Mouse (Mus musculus): Measurements from ENCODE around the gene Dkkl1. TPM values are rescaled to one million over a fixed set of nuclear protein-coding genes. Genes with fewer than 3 reads are reported as not detected.

Dkkl1 gene
- polyA plus RNA-seq, 1 experiment from 2014 or later = 2.2 TPM

DNA sequence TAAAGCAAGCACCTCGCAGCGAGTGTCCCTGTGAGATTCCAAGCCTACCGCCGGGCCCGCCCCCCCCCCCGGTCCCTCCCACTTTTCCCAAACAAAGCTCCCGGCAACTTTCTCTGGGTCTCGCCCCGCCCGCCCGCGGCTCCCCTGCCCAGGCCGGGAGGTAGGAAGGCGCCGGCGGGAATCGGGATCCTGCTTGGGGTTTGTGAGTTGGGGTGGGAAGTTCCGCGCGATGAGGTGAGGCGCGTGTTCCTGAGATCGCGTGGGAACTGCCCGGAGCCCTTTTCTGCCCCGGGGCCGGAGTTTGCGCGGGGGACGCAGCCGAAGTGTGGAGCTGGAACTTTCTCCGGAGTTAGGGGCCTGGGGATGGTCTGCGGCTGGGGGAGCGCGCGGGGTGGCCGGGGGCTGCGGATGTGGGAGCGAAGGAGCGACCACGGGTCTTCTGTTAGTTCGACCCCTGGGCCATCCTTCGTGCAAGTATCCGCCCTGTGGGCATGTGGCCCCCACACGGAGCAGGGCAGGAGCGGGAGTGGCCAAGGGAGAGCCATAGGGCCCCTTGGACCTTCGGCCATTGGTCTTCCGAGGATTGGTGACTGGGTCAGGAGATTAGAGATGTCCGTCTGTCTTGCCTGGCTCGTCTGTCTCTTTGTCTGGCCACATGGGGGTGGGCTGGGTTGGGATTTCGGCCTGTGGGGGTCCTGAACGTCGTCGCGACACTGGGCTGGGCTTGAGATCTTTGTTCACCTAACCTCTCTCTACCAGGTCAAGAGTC is 3.9 kb upstream of the Dkkl1 start, which contains the start of gene Tead2:
Tead2 (plus strand) TSS at position 81 of the 769 bp plus-strand sequence.
- H3K4me2 ChIP-seq (ENCODE audit: low read length) = peak within 1 kb of the TSS; percentile 85
- H3K4me3 ChIP-seq (replicated peaks; ENCODE audit: low read length) = peak within 1 kb of the TSS; percentile 56
- H3K27me3 ChIP-seq (replicated peaks; ENCODE audit: control insufficient read depth, insufficient read depth, low read length) = peaks cover 13% of the 10 kb centered on the region
- H3K9ac ChIP-seq (replicated peaks; ENCODE audit: low read depth, low read length) = peak within 1 kb of the TSS; percentile 81
- H3K9me3 ChIP-seq (ENCODE audit: control insufficient read depth, low read length) = no peaks in the 10 kb centered on the region; the same call in 1 of the 2 replicates
- WGBS = under 1% methylated on average over 54 of the region's 55 CpGs
- H3K36me3 ChIP-seq (ENCODE audit: control insufficient read depth, insufficient read depth) = peaks cover 2% of the 10 kb centered on the region; the same call in 1 of the 2 replicates
- H3K27ac ChIP-seq (ENCODE audit: low read length) = peak within 1 kb of the TSS; percentile 60
- H3K4me1 ChIP-seq (replicated peaks; ENCODE audit: control insufficient read depth, insufficient read depth, low read length) = peaks cover 32% of the 10 kb centered on the region
- ATAC-seq = peak; percentile 57

DNA sequence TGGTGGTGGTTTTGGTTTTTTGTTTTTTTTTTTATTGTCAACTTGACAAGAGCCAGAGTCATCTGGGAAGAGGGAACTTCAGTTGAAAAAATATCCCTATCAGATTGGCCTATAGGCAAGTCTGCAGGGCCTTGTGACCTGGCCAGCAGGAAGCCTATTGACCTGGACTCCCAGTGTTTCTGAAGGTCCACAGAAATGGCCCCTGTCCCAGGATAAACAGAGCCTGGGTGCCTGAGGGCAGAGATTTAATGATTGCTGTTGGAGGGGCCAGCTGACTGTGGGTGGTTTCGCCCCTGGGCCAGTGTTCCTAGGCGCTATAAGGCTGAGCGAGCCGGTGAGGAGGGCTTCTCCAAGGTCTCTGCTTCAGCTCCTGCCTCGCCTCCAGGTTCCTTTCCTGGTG is 1.8 kb upstream of the Dkkl1 start:
- H3K4me1 ChIP-seq (replicated peaks; ENCODE audit: control insufficient read depth, insufficient read depth, low read length) = peaks cover 32% of the 10 kb centered on the region
- ATAC-seq = no peak
- no peak overlapping the region for H3K4me3 ChIP-seq (replicated peaks; ENCODE audit: low read length)
- peaks cover 15% of the 10 kb centered on the region for H3K27me3 ChIP-seq (replicated peaks; ENCODE audit: control insufficient read depth, insufficient read depth, low read length)
- no peaks in the 10 kb centered on the region for H3K36me3 ChIP-seq (ENCODE audit: control insufficient read depth, insufficient read depth)
- WGBS = 61% methylated on average over 5 of the region's 5 CpGs
- no peak overlapping the region for H3K27ac ChIP-seq (ENCODE audit: low read length)
- no peak overlapping the region for H3K9ac ChIP-seq (replicated peaks; ENCODE audit: low read depth, low read length)
- no peak overlapping the region for H3K4me2 ChIP-seq (ENCODE audit: low read length)
- no peaks in the 10 kb centered on the region; the same call in 1 of the 2 replicates for H3K9me3 ChIP-seq (ENCODE audit: control insufficient read depth, low read length)

DNA sequence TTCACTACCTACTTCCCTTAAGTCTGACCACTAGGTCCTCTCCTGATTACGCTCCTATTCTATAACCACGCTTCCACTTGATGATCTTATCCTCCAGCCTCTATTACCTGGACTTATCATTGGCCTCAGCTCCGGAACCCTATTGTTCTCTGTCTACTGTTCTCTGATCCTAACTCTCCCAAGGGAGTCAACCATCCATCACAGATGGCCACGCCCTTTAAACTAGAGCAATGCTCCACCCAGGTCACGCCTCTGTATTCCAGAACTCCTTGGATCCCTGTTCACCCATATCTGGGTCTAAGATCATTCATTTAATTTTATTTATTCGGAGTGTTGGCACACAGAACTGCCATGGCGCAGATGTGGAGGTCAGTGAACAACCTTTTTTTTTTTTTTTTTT is 409 bp upstream of the Dkkl1 start:
- no peak overlapping the region for H3K27ac ChIP-seq (ENCODE audit: low read length)
- no peaks in the 10 kb centered on the region; the same call in 1 of the 2 replicates for H3K9me3 ChIP-seq (ENCODE audit: control insufficient read depth, low read length)
- 80% methylated on average over 7 of the region's 7 CpGs for WGBS
- no peak overlapping the region for H3K4me2 ChIP-seq (ENCODE audit: low read length)
- ATAC-seq = no peak
- H3K4me3 ChIP-seq (replicated peaks; ENCODE audit: low read length) = no peak overlapping the region
- H3K27me3 ChIP-seq (replicated peaks; ENCODE audit: control insufficient read depth, insufficient read depth, low read length) = peaks cover 15% of the 10 kb centered on the region
- H3K36me3 ChIP-seq (ENCODE audit: control insufficient read depth, insufficient read depth) = no peaks in the 10 kb centered on the region
- peaks cover 26% of the 10 kb centered on the region for H3K4me1 ChIP-seq (replicated peaks; ENCODE audit: control insufficient read depth, insufficient read depth, low read length)
- H3K9ac ChIP-seq (replicated peaks; ENCODE audit: low read depth, low read length) = no peak overlapping the region

DNA sequence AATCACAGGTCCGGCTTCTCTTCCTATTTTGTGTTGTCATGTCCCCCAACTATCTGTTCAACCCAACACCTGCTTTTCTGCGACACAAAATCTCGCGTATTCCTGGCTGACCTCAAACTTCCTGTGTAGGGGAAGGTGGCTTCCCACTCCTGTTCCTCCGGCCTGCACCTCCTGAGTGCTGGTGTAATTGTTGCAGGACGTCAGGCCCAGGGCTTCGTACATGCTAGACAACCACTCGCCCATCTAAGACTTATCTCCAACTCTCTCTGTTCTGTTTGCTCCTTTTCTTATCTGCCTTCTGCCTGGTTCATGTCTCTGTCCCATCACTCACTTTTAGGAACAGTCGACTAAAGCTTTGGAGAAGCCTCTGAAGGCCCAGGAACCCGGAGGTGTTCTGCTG is 877 bp downstream of the Dkkl1 start:
- no peak overlapping the region for H3K4me3 ChIP-seq (replicated peaks; ENCODE audit: low read length)
- H3K9ac ChIP-seq (replicated peaks; ENCODE audit: low read depth, low read length) = no peak overlapping the region

DNA sequence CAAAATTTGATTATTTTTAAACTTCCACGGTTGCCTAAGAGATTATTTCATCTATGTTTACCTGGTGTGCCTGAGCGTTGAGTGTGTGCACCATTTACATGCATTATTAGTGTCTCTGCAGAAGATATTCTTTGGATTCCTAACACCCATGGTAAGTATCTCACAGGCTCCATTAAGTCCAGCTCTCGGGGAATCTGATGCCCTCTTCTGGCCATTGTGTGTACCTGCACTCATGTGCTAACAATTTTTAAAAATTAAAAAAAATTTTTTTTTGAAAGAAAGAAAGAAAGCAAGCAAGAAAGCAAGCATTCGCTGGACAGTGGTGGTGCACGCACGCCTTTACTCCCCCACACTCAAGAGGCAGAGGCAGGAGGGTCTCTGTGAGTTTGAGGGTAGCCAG is 3.7 kb downstream of the Dkkl1 start:
- peaks cover 15% of the 10 kb centered on the region for H3K27me3 ChIP-seq (replicated peaks; ENCODE audit: control insufficient read depth, insufficient read depth, low read length)
- no peak overlapping the region for H3K4me3 ChIP-seq (replicated peaks; ENCODE audit: low read length)
- H3K9ac ChIP-seq (replicated peaks; ENCODE audit: low read depth, low read length) = no peak overlapping the region
- H3K9me3 ChIP-seq (ENCODE audit: control insufficient read depth, low read length) = no peaks in the 10 kb centered on the region; the same call in 1 of the 2 replicates
- ATAC-seq = no peak
- no peak overlapping the region for H3K27ac ChIP-seq (ENCODE audit: low read length)
- peaks cover 7% of the 10 kb centered on the region; the same call in 1 of the 2 replicates for H3K4me1 ChIP-seq (replicated peaks; ENCODE audit: control insufficient read depth, insufficient read depth, low read length)
- H3K36me3 ChIP-seq (ENCODE audit: control insufficient read depth, insufficient read depth) = no peaks in the 10 kb centered on the region
- no peak overlapping the region for H3K4me2 ChIP-seq (ENCODE audit: low read length)
- WGBS = 82% methylated on average over 6 of the region's 6 CpGs

More for the DNA sequence above, 877 bp downstream of the Dkkl1 start:
- no peak for ATAC-seq
- peaks cover 14% of the 10 kb centered on the region for H3K4me1 ChIP-seq (replicated peaks; ENCODE audit: control insufficient read depth, insufficient read depth, low read length)
- WGBS = 80% methylated on average over 10 of the region's 10 CpGs
- H3K9me3 ChIP-seq (ENCODE audit: control insufficient read depth, low read length) = no peaks in the 10 kb centered on the region; the same call in 1 of the 2 replicates
- H3K27me3 ChIP-seq (replicated peaks; ENCODE audit: control insufficient read depth, insufficient read depth, low read length) = peaks cover 15% of the 10 kb centered on the region
- H3K4me2 ChIP-seq (ENCODE audit: low read length) = no peak overlapping the region
- H3K36me3 ChIP-seq (ENCODE audit: control insufficient read depth, insufficient read depth) = no peaks in the 10 kb centered on the region
- H3K27ac ChIP-seq (ENCODE audit: low read length) = no peak overlapping the region

DNA sequence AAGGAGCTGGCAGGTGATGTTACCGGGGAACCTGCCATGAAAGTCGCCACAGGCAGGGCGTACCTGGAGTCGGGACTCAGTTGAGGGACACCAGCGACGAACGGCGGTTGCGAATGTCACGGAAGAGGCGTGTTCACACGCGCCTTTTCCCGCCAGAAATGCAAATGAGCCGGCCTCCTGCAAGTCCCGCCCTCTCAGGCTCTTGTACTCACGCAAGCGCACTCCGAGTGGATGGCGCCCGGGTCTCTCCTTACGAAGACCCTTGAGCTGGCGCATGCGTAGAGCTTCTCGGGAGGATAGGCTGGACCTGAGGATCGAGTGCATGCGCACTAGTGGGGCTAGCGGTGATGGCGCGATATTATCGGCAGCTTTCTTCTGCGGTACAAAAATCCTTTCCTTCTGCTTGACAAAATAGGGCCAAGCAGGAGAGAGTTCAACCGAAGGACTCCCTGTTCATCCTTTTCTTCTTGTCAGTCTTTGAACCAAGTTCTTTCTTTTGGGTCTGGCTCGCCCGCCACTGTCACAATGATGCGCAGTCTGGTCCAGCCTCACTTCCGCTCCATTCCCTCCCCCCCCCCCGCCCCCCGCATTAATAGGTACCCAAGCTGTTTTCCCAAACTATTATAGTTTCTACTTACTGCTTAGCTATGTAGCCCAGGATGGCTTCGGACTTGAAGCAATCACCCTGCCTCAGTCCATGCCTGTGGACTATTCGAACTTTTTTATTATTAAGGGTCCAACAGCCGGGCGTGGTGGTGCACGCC is 7.4 kb downstream of the Dkkl1 start, which contains the start of gene Ccdc155:
Ccdc155 (minus strand) TSS at position 513 of the 764 bp plus-strand sequence.
- Histone ChIP-seq H3K27ac (ENCODE audit: low read length) (peak within 1 kb of the TSS; percentile 75), H3K4me3 (replicated peaks; ENCODE audit: low read length) (peak within 1 kb of the TSS; percentile 55), H3K36me3 (ENCODE audit: control insufficient read depth, insufficient read depth) (no peaks in the 10 kb centered on the region), H3K9me3 (ENCODE audit: control insufficient read depth, low read length) (no peaks in the 10 kb centered on the region), H3K4me1 (replicated peaks; ENCODE audit: control insufficient read depth, insufficient read depth, low read length) (peaks cover 4% of the 10 kb centered on the region; the same call in 1 of the 2 replicates), H3K9ac (replicated peaks; ENCODE audit: low read depth, low read length) (peak within 1 kb of the TSS; percentile 54), H3K4me2 (ENCODE audit: low read length) (peak within 1 kb of the TSS; percentile 67), H3K27me3 (replicated peaks; ENCODE audit: control insufficient read depth, insufficient read depth, low read length) (no peaks in the 10 kb centered on the region)
- ATAC-seq = peak; percentile 100
- 8% methylated on average over 43 of the region's 44 CpGs for WGBS

DNA sequence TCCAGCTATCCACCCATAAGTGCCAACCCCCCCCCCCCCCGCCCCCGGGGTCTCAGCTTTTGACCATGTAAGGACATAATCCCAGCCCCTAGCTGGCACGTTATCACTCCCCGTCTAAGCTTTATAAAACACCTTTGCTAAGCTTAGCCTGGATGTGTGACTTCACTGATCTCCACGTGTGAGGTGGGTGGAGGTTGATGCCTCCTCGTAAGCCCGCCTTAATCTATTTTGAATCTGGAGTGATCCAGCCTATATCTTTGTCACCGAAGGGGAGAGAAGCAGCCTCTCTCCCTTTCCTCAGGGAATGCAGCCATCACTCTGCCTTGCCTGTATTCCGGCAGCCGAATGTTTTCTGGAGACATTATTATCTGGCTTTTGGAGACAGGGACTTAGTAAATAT is 9.3 kb downstream of the Dkkl1 start:
- no peaks in the 10 kb centered on the region for H3K9me3 ChIP-seq (ENCODE audit: control insufficient read depth, low read length)
- no peaks in the 10 kb centered on the region for H3K36me3 ChIP-seq (ENCODE audit: control insufficient read depth, insufficient read depth)
- no peak overlapping the region for H3K27ac ChIP-seq (ENCODE audit: low read length)
- H3K4me3 ChIP-seq (replicated peaks; ENCODE audit: low read length) = no peak overlapping the region
- H3K27me3 ChIP-seq (replicated peaks; ENCODE audit: control insufficient read depth, insufficient read depth, low read length) = no peaks in the 10 kb centered on the region
- no peak overlapping the region for H3K9ac ChIP-seq (replicated peaks; ENCODE audit: low read depth, low read length)
- peaks cover 9% of the 10 kb centered on the region for H3K4me1 ChIP-seq (replicated peaks; ENCODE audit: control insufficient read depth, insufficient read depth, low read length)
- no peak overlapping the region for H3K4me2 ChIP-seq (ENCODE audit: low read length)
- WGBS = 63% methylated on average over 10 of the region's 10 CpGs
- ATAC-seq = no peak

DNA sequence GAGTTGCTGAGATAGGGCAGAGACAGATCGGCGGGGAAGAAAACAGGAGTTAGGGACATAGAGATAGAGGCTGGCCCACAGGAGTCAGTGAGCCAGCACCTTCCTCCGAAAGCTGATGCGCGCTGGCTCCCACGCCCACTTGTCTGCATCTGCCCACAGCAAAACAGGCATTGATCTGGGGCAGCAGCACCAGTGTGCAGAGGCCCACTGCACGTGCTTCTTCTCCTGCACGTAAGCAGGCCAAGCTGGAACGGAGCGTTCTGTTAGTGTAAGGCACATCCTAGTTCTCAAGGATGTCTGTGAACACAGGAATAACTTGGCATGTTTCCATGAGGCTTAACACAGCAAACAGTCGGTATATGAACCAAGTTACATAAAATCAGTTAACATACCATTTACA is 13.0 kb downstream of the Dkkl1 start:
- WGBS = 75% methylated on average over 11 of the region's 11 CpGs
- Histone ChIP-seq H3K9me3 (ENCODE audit: control insufficient read depth, low read length) (no peaks in the 10 kb centered on the region), H3K27me3 (replicated peaks; ENCODE audit: control insufficient read depth, insufficient read depth, low read length) (no peaks in the 10 kb centered on the region), H3K4me3 (replicated peaks; ENCODE audit: low read length) (no peak overlapping the region), H3K4me2 (ENCODE audit: low read length) (no peak overlapping the region), H3K27ac (ENCODE audit: low read length) (no peak overlapping the region), H3K36me3 (ENCODE audit: control insufficient read depth, insufficient read depth) (no peaks in the 10 kb centered on the region), H3K4me1 (replicated peaks; ENCODE audit: control insufficient read depth, insufficient read depth, low read length) (peaks cover 5% of the 10 kb centered on the region), H3K9ac (replicated peaks; ENCODE audit: low read depth, low read length) (no peak overlapping the region)
- ATAC-seq = no peak

DNA sequence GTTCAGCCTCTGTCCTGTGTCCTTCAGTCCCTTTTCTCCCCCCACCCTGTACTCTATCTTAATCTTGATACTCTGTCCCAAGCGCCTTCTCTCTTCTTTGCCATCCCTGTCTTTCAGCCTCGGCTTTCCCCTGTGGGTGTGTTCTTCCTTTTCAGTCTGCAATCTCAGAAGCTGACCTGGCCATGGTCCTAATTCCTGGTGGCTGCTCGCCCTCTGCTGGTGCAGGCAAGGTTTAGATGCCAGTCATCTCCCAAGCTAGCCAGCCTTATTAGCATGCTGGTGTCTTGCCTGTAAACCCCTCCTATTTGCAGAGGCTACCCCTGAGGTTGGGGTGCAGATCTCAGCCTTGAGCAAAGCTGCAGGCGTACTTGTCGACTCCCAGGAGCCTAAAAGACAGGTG is 13.5 kb downstream of the Dkkl1 start:
- Histone ChIP-seq H3K27ac (ENCODE audit: low read length) (no peak overlapping the region), H3K9ac (replicated peaks; ENCODE audit: low read depth, low read length) (0 out of 2 replicates have a peak overlapping the region, but pooled peaks have one; percentile 8), H3K36me3 (ENCODE audit: control insufficient read depth, insufficient read depth) (no peaks in the 10 kb centered on the region), H3K4me3 (replicated peaks; ENCODE audit: low read length) (no peak overlapping the region), H3K4me1 (replicated peaks; ENCODE audit: control insufficient read depth, insufficient read depth, low read length) (peaks cover 5% of the 10 kb centered on the region), H3K9me3 (ENCODE audit: control insufficient read depth, low read length) (no peaks in the 10 kb centered on the region), H3K4me2 (ENCODE audit: low read length) (peak overlapping the region; percentile 7; the same call in 1 of the 2 replicates), H3K27me3 (replicated peaks; ENCODE audit: control insufficient read depth, insufficient read depth, low read length) (no peaks in the 10 kb centered on the region)
- ATAC-seq = peak; percentile 54
- WGBS = 10% methylated on average over 5 of the region's 5 CpGs
